ENCODE assay signal across 8 mouse cellular contexts in the genomic region with DNA sequence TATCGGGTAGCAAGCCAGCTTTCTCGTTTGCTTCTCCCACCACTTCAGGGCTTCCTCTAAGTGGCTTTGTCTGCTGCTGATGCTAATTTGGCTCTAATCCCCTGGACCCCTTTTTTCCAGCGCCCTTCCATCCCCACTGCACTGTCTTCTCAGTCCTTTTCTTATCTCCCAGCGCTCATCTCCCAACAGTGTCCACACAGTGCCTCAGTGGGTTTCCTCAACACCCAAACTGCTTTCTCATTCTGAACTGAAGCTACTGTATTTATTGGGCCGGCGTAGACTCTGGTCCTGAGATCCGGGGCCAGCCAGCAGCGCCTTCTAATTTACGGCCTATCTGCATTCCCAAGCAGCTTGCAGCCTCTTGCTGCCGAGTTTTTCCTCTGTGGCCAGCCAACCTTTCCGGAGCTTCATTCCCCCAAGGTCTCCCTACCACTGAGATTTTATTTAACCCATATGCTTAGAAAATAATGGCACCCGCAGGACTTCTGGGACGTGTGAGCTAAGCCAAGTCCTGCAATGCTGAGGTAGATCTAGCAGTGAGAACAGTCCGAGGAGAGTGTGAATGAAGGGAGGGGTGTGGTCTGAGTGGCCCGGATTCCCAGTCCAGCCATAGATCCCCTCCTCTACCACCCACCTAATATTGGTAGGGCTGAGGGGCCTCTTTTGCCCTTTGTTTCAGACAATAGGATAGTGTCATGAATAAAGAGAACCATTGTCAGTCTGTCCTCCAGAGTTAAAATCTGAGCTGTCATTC. TPM values are rescaled to one million over a fixed set of nuclear protein-coding genes. Genes with fewer than 3 reads are reported as not detected.
DNase-seq lines count a peak whose midpoint lies in the region; ATAC-seq lines count a peak whose summit lies in the region.

A gene (minus strand): TSS at position 357 of the 754 bp plus-strand sequence.

- H3K4me3 ChIP-seq in erythroblast, embryonic 14.5 days (replicated peaks) = peak within 1 kb of the TSS; percentile 24
- peak within 1 kb of the TSS; percentile 35 for H3K4me3 ChIP-seq in liver, embryonic 15.5 days (replicated peaks)
- H3K4me3 ChIP-seq in stomach, embryonic 15.5 days (replicated peaks) = peak within 1 kb of the TSS; percentile 50

- H3K4me1 ChIP-seq in erythroblast, embryonic 14.5 days (ENCODE audit: control insufficient read depth) = peaks cover 13% of the 10 kb centered on the region
- peaks cover 16% of the 10 kb centered on the region for H3K4me1 ChIP-seq in liver, embryonic 15.5 days (replicated peaks)
- peaks cover 12% of the 10 kb centered on the region; the same call in 1 of the 2 replicates for H3K4me1 ChIP-seq in stomach, embryonic 15.5 days

- no peaks in the 10 kb centered on the region for H3K36me3 ChIP-seq in erythroblast, embryonic 14.5 days (ENCODE audit: control insufficient read depth)
- H3K36me3 ChIP-seq in liver, embryonic 15.5 days (replicated peaks) = no peaks in the 10 kb centered on the region
- no peaks in the 10 kb centered on the region for H3K36me3 ChIP-seq in stomach, embryonic 15.5 days

- no peaks in the 10 kb centered on the region for H3K9me3 ChIP-seq in erythroblast, embryonic 14.5 days (ENCODE audit: control insufficient read depth, low read length)
- no peaks in the 10 kb centered on the region for H3K9me3 ChIP-seq in liver, embryonic 15.5 days (replicated peaks)
- no peaks in the 10 kb centered on the region for H3K9me3 ChIP-seq in stomach, embryonic 15.5 days

- H3K9ac ChIP-seq in liver, embryonic 15.5 days = no peak within 1 kb of the TSS
- peak within 1 kb of the TSS; percentile 41; the same call in 1 of the 2 replicates for H3K9ac ChIP-seq in stomach, embryonic 15.5 days

- peak within 1 kb of the TSS; percentile 33; the same call in 1 of the 2 replicates for H3K27ac ChIP-seq in liver, embryonic 15.5 days (replicated peaks)
- peak within 1 kb of the TSS; percentile 80 for H3K27ac ChIP-seq in stomach, embryonic 15.5 days

- peaks cover 39% of the 10 kb centered on the region for H3K27me3 ChIP-seq in erythroblast, embryonic 14.5 days (ENCODE audit: control insufficient read depth)
- peaks cover 32% of the 10 kb centered on the region for H3K27me3 ChIP-seq in liver, embryonic 15.5 days
- H3K27me3 ChIP-seq in stomach, embryonic 15.5 days (replicated peaks) = no peaks in the 10 kb centered on the region

- no peak for DNase-seq in layer of hippocampus, adult 8-10 months (ENCODE audit: low spot score in 2 of 2)
- no peak for DNase-seq in layer of hippocampus, adult 11-12 months (ENCODE audit: low spot score)
- DNase-seq in adrenal gland, postnatal 25 days = no peak
- no peak for DNase-seq in right cerebral cortex, postnatal 14 days

- WGBS in liver, embryonic 15.5 days (ENCODE audit: insufficient replicate concordance) = 15% methylated on average over 15 of the region's 15 CpGs
- WGBS in stomach, embryonic 15.5 days = 13% methylated on average over 15 of the region's 15 CpGs

- peak within 1 kb of the TSS; percentile 56 for H3K4me2 ChIP-seq in liver, embryonic 15.5 days
- H3K4me2 ChIP-seq in stomach, embryonic 15.5 days = peak within 1 kb of the TSS; percentile 67

- ATAC-seq in inflammation-experienced regulatory T-cells, adult 6 months = no peak
- ATAC-seq in liver, embryonic 15.5 days (ENCODE audit: insufficient read depth) = no peak
- peak; percentile 20; the same call in 1 of the 2 replicates for ATAC-seq in stomach, embryonic 15.5 days (ENCODE audit: insufficient read depth, low FRiP score, low read depth)

RNA-seq across cellular contexts. Expression of the gene that starts here (rescaled TPM):
- total RNA-seq in layer of hippocampus, adult 8-10 months (2022) = 100 to 1,000 TPM; 262 to 293 (median 273) TPM
- 24.6 and 36.2 TPM in 2 replicates for total RNA-seq in adrenal gland, postnatal 25 days (2021)
- polyA plus RNA-seq in erythroblast, embryonic 14.5 days (2012) = not detected in 2 replicates
- polyA plus RNA-seq in inflammation-experienced regulatory T-cells, adult 6 months (2017; shearing (Covaris generic)) = 100 to 1,000 TPM in 1 of 3 experiments, 10 to 100 TPM in 2; 56.4 to 107 (median 59.1) TPM
- 8.1 and 9.8 TPM in 2 replicates for polyA plus RNA-seq in liver, embryonic 15.5 days (2015; fragmentation: Nextera tagmentation; extraction: Ambion mirVana)
- polyA plus RNA-seq in stomach, embryonic 15.5 days (2015; fragmentation: Nextera tagmentation; extraction: Ambion mirVana) = 45.5 and 46.0 TPM in 2 replicates
